Mouse (Mus musculus) olfactory bulb, adult 2 months (tissue): ENCODE data around the gene Cort. TPM values are rescaled to one million over a fixed set of nuclear protein-coding genes. Genes with fewer than 3 reads are reported as not detected.
A peak's percentile ranks its signal among the peaks of the same experiment; 100 is the strongest.

Experiments used
- H3K27ac ChIP-seq: fragments of 200-500 bp; 2 replicates; pipeline ENCODE4 v1.5.1; 2012; ENCODE audit warnings: low read depth, low read length; ENCODE audit not compliant: insufficient read depth
- H3K4me1 ChIP-seq: fragments of 200-500 bp; 2 replicates; pipeline ENCODE4 v1.6.1; 2012; ENCODE audit warnings: low read length; ENCODE audit not compliant: control insufficient read depth, insufficient read depth
- H3K4me3 ChIP-seq: fragments of 200-500 bp; 2 replicates; pipeline ENCODE4 v1.5.1; 2012; ENCODE audit warnings: mild to moderate bottlenecking, low read depth, low read length, moderate library complexity; ENCODE audit not compliant: insufficient read depth
- CTCF ChIP-seq: fragments of 200-500 bp; IDR thresholded peaks from 2 replicates; pipeline ENCODE4 v1.5.1; 2012; ENCODE audit warnings: low read depth, mild to moderate bottlenecking, low read length, moderate library complexity; ENCODE audit not compliant: insufficient read depth
- POLR2A ChIP-seq: fragments of 200-500 bp; IDR thresholded peaks from 2 replicates; pipeline ENCODE4 v1.6.1; 2012; ENCODE audit warnings: mild to moderate bottlenecking, low read depth, low read length, moderate library complexity; ENCODE audit not compliant: insufficient read depth
- WGBS: fragments of 180-500 bp; shearing (Covaris S2); methylation state at CpG from one replicate; pipeline ENCODE4 v1.1.7; 2018; 5-methylcytosine and 5-hydroxymethylcytosine counted together
- polyA plus RNA-seq: library from polyadenylated mRNA; stranded (reverse); fragments of >200 nt; gene quantifications from 2 replicates; pipeline ENCODE4 v1.2.4, GENCODE M21; 2012; ENCODE audit warnings: low replicate concordance; ENCODE audit not compliant: missing spikeins, insufficient read depth, insufficient read length

Gene Cort
- polyA plus RNA-seq, 1 experiment, result not detected

GRCm38 (mm10) chr4:149136982-149137770, 10.6 kb upstream of the Cort start, which contains the start of gene Cenps:
Gene Cenps, minus strand, starts transcription at chr4:149137629.
- Histone ChIP-seq H3K4me3 (peak within 1 kb of the TSS; percentile 81), H3K4me1 (peaks cover 4% of the 10 kb centered on the region; the same call in 1 of the 2 replicates), H3K27ac (no peak within 1 kb of the TSS)
- WGBS, result 1% methylated on average over 68 of the region's 68 CpGs
- TF ChIP-seq POLR2A, result 0 out of 2 replicates have a peak, but pooled peaks have one; percentile 15
- peak; percentile 98 for TF ChIP-seq CTCF

GRCm38 (mm10) chr4:149136116-149136850, 9.7 kb upstream of the Cort start:
- H3K4me3 ChIP-seq, result no peak overlapping the region
- 44% methylated on average over 18 of the region's 18 CpGs for WGBS

GRCm38 (mm10) chr4:149133395-149133794, 6.8 kb upstream of the Cort start:
- 83% methylated on average over 5 of the region's 5 CpGs for WGBS
- Histone ChIP-seq H3K4me1 (peaks cover 7% of the 10 kb centered on the region), H3K27ac (no peak overlapping the region), H3K4me3 (no peak overlapping the region)
- no peak for TF ChIP-seq CTCF
- TF ChIP-seq POLR2A, result no peak

More at GRCm38 (mm10) chr4:149136116-149136850, 9.7 kb upstream of the Cort start:
- TF ChIP-seq CTCF (no peak), POLR2A (no peak)
- Histone ChIP-seq H3K4me1 (peaks cover 4% of the 10 kb centered on the region; the same call in 1 of the 2 replicates), H3K27ac (no peak overlapping the region)

GRCm38 (mm10) chr4:149131789-149132565, 5.4 kb upstream of the Cort start:
- Histone ChIP-seq H3K4me1 (peaks cover 21% of the 10 kb centered on the region), H3K27ac (no peak overlapping the region), H3K4me3 (no peak overlapping the region)
- WGBS, result 91% methylated on average over 21 of the region's 21 CpGs
- TF ChIP-seq CTCF (no peak), POLR2A (no peak)

- H3K4me3 ChIP-seq, result no peak overlapping the region
- 90% methylated on average over 23 of the region's 23 CpGs for WGBS
- H3K4me1 ChIP-seq, result peaks cover 23% of the 10 kb centered on the region
- TF ChIP-seq POLR2A, result no peak
- no peak for TF ChIP-seq CTCF
- no peak overlapping the region for H3K27ac ChIP-seq
Measured at GRCm38 (mm10) chr4:149131021-149131752, 4.6 kb upstream of the Cort start.

GRCm38 (mm10) chr4:149128467-149128866, 1.9 kb upstream of the Cort start:
- Histone ChIP-seq H3K4me3 (no peak overlapping the region), H3K4me1 (peaks cover 29% of the 10 kb centered on the region), H3K27ac (no peak overlapping the region)
- TF ChIP-seq CTCF, result no peak
- WGBS, result 78% methylated on average over 18 of the region's 18 CpGs

GRCm38 (mm10) chr4:149126115-149126509, 451 bp downstream of the Cort start:
- H3K27ac ChIP-seq, result 0 out of 2 replicates have a peak overlapping the region, but pooled peaks have one; percentile 17
- WGBS, result 63% methylated on average over 6 of the region's 6 CpGs
- H3K4me3 ChIP-seq, result peak overlapping the region; percentile 16
- TF ChIP-seq CTCF (no peak), POLR2A (no peak)
- peaks cover 29% of the 10 kb centered on the region for H3K4me1 ChIP-seq
